Mouse (Mus musculus) layer of hippocampus, postnatal 10 days (tissue): ENCODE results near the gene Syt17. TPM values are rescaled to one million over a fixed set of nuclear protein-coding genes. Genes with fewer than 3 reads are reported as not detected.

Source experiments
- total RNA-seq, 2 experiments: library from RNA; stranded (reverse); gene quantifications; 2 replicates each; pipeline ENCODE4 v1.2.3; 2021

Gene Syt17
- total RNA-seq, 2 experiments from 2014 or later, result 45.9 to 49.3 TPM

Other genes starting within 250 kb of the Syt17 start
- gene Smg1, start 204.6 kb downstream of the Syt17 start, total RNA-seq, result 10 to 100 TPM; 66.7 to 76.8 TPM
- gene Itpripl2, start 43.8 kb upstream of the Syt17 start, total RNA-seq, result 1 to 10 TPM; 4.0 TPM
- gene Coq7, start 85.1 kb upstream of the Syt17 start, total RNA-seq, result 10 to 100 TPM; 37.3 to 39.2 TPM
- 10 to 100 TPM; 18.6 to 19.4 TPM for gene Tmc7, start 136.5 kb upstream of the Syt17 start, total RNA-seq
- gene Tmc5, start 149.1 kb upstream of the Syt17 start, total RNA-seq, result under 1 TPM; 0.29 to 0.32 TPM